Mouse (Mus musculus): ENCODE results near the gene Musk. TPM values are rescaled to one million over a fixed set of nuclear protein-coding genes. Genes with fewer than 3 reads are reported as not detected.

Gene Musk
- polyA plus RNA-seq, 1 experiment, result 0.32 TPM

DNA sequence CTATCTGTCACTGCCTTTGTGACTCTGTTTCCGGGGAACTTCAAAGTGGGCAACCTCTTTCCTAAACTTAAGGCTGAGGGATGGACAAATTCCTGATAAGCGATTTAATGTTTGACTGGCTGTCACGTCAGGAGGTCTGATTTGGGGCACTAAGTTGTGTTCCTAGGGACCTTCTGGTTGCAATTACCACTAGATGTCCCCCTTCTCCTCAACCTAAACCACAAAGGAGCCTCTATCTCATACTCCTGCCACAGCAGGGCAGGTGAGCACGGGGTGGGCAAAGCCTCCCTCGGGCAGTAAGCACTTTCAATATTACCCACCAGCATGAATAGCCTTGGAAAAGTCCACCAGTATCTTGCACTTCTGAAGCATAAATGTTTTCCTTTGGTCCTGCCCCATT lies 133.5 kb downstream of the Musk start:
- no peak overlapping the region for H3K4me3 ChIP-seq (ENCODE audit: insufficient read depth, low read depth, low read length)
- no peak overlapping the region for H3K27ac ChIP-seq (replicated peaks; ENCODE audit: low read depth, low read length)
- H3K4me1 ChIP-seq (ENCODE audit: control insufficient read depth, insufficient read depth, insufficient read length, low read length), result no peaks in the 10 kb centered on the region

DNA sequence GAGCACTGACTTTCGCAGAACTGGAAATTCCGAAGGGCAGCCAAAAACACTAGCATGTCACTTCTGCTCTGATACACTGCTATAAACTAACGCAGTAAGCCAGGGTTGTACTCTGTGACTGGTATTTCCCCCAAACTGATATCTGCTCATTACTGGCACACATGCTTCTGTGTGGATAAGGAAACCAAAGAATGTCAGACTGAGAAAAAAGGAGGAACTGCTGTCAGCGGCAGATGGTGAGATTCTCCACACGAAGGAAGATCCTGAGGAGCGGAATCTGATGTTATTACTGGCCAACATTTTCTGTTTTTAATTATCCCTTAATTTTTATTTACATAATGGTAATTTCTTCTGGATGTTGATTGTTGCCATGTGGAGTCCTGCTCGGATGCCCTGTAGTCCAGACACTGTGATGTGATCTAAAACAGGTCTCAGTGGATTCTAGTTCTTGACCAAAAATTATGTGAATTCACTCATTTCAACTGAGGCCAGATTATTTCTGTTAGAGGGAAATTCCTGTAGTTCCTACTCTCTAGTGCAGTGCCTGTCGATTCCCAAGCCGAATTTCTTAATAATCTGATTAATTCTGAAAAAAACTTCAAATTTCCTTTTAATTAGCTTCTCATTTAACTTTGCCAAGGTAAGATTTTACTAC lies 137.6 kb downstream of the Musk start:
- no peak overlapping the region for H3K27ac ChIP-seq (replicated peaks; ENCODE audit: low read depth, low read length)
- H3K4me3 ChIP-seq (ENCODE audit: insufficient read depth, low read depth, low read length), result no peak overlapping the region
- no peaks in the 10 kb centered on the region for H3K4me1 ChIP-seq (ENCODE audit: control insufficient read depth, insufficient read depth, insufficient read length, low read length)

Other genes with a start within 250 kb of the Musk start
- gene Svep1, start 79.1 kb upstream of the Musk start, polyA plus RNA-seq (2012; ENCODE audit: insufficient read depth, insufficient read length, missing spikeins), result 4.0 and 6.5 TPM in 2 replicates